Mouse (Mus musculus) lung, postnatal 0 days (tissue): Measurements from ENCODE around the gene Hoxd12.

Experiments
- CTCF ChIP-seq: IDR thresholded peaks from 2 replicates; pipeline ENCODE4 v1.5.1; 2016; ENCODE audit warnings: antibody characterized with exemption, mild to moderate bottlenecking
- EP300 ChIP-seq: IDR thresholded peaks from 2 replicates; pipeline ENCODE4 v1.6.1; 2016; ENCODE audit warnings: antibody characterized with exemption, mild to moderate bottlenecking, control low read depth

DNA sequence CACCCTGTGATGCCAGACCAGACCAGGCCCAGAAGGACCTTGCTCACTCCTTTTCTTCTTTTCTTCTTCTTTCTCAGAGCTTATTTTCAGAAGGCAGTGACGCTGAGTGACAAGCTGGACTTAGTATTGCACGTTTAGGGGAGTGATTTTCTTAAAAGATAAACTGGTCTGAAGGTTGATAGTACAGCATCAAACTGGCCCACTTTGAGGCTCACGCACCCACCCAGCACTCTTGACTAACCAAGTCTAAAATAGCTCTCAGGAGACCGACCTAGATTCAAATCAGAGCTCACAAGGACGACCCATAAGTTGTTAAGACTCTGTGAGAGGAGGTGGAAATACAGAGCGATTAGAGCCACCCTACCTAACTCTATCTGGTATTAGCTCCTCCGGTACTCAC is 8.4 kb upstream of the Hoxd12 start:
- no peak for TF ChIP-seq CTCF
- no peak for TF ChIP-seq EP300
